8 mouse cellular contexts compared by ENCODE assay signal in the genomic region with DNA sequence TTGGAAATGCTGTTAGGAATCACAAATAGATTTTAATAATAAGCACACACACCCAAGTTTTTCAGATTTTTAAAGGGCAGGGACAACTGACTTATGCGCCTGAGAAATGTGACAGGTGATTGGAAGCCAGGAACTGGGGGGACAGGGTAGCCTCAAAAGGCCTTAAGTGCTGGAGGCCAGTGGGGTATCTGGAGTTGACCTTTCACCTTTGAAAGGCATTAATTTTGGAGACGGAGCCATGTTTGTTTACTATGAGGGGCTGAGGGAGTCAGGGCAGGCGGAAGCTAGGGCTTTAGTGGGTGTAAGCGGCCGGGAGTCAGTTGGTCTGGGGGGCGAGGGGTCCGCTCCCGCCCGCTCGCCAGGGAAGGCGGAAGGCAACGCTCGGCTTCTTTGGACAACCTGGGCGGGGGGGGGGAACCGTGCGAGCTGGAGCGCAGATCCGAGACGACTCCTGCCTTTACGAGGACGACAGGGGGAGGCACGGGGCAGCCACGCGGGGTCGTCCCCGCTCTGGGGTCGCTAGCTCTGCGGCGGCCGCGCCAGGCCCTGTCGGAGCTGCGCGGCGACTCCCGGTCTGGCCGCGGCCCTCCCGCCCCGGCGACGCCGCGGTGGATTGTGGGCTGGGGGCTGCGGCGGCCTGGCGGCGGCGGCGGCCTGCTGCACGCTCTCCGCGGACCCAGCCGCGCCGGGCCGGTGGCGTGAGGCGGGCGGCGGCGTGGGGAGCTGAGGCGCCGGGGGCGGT. TPM values are rescaled to one million over a fixed set of nuclear protein-coding genes. Genes with fewer than 3 reads are reported as not detected.
DNase-seq lines count a peak whose midpoint lies in the region; TF ChIP-seq lines count a peak whose summit lies in the region.

No protein-coding gene starts in this region.

- H3K36me3 ChIP-seq in kidney, adult 2 months (ENCODE audit: control insufficient read depth, insufficient read depth, low read length), result no peaks in the 10 kb centered on the region

- DNase-seq in urinary bladder, adult 2 months (ENCODE audit: low spot score), result peak; percentile 70
- DNase-seq in urinary bladder, adult 18-20 months (ENCODE audit: low spot score in 2 of 2), result no peak
- peak; percentile 56 for DNase-seq in cerebellum, adult 9-10 months
- peak; percentile 56 for DNase-seq in gastrocnemius, postnatal 10 days
- peak; percentile 57 for DNase-seq in kidney, adult 2 months
- DNase-seq in lung, postnatal 36 days, result peak; percentile 35
- peak; percentile 50 for DNase-seq in retina, postnatal 7 days (ENCODE audit: low read depth, low spot score)
- no peak for DNase-seq in T-cell, adult 2 months (ENCODE audit: low spot score)

- TF ChIP-seq POLR2A in kidney, adult 2 months (IDR thresholded peaks at IDR 0.05; ENCODE audit: low read depth, low read length), result no peak

- TF ChIP-seq CTCF in kidney, adult 2 months (conservative IDR thresholded peaks at IDR 0.05; ENCODE audit: insufficient read depth, insufficient read length, low read depth, low read length), result no peak

- H3K27me3 ChIP-seq in kidney, adult 2 months (replicated peaks; ENCODE audit: control insufficient read depth, insufficient read depth, low read length), result no peaks in the 10 kb centered on the region

- peak overlapping the region; percentile 75 for H3K4me3 ChIP-seq in kidney, adult 2 months (ENCODE audit: insufficient read depth, low read depth, low read length)

- under 1% methylated on average over 53 of the region's 65 CpGs for WGBS in kidney, adult 2 months

- peak overlapping the region; percentile 95 for H3K27ac ChIP-seq in kidney, adult 2 months (ENCODE audit: insufficient read depth, low read depth, low read length)

- peaks cover 23% of the 10 kb centered on the region for H3K4me1 ChIP-seq in kidney, adult 2 months (ENCODE audit: control insufficient read depth, insufficient read depth, low read length)

RNA-seq across cellular contexts. Expression of gene Vps54, which starts 0.6 kb away (rescaled TPM):
- polyA plus RNA-seq in urinary bladder, adult 2 months (2012; rRNA removed), result 24.8 and 26.6 TPM in 2 replicates
- total RNA-seq in gastrocnemius, postnatal 10 days (2021), result 10 to 100 TPM; 18.8 to 23.4 TPM
- 11.8 and 13.3 TPM in 2 replicates for polyA plus RNA-seq in kidney, adult 2 months (2012; rRNA removed)

Comparison
In these comparisons a context has a peak if more than half of its experiments do, and no peak if none do; other contexts are left out.
1. DNase-seq: peak in urinary bladder, adult 2 months (single experiment), cerebellum, adult 9-10 months (single experiment), gastrocnemius, postnatal 10 days (single experiment), kidney, adult 2 months (single experiment), lung, postnatal 36 days (single experiment) and retina, postnatal 7 days (single experiment); none in urinary bladder, adult 18-20 months (0 of 2) and T-cell, adult 2 months (single experiment).